Mouse (Mus musculus) layer of hippocampus, postnatal 36 days (tissue): ENCODE data around the gene Vps50. TPM values are rescaled to one million over a fixed set of nuclear protein-coding genes. Genes with fewer than 3 reads are reported as not detected.
A peak's percentile ranks its signal among the peaks of the same experiment; 100 is the strongest.
"Not testable (repeated sequence)": the region's sequence is repeated elsewhere in the genome, so short reads cannot be mapped to it uniquely, and the experiment has no call there.

ENCODE experiments used
- DNase-seq, 2 experiments: peaks; one replicate each; pipeline ENCODE4 v3.0.0; 2022
- total RNA-seq, 2 experiments: library from RNA; stranded (reverse); gene quantifications; 2 replicates each; pipeline ENCODE4 v1.2.3; 2021

The Vps50 gene
- total RNA-seq, 2 experiments from 2014 or later, result 51.9 to 53.0 TPM

- DNase-seq, result no peak
These were observed 41.3 kb downstream of the Vps50 start for GRCm38 (mm10) chr6:3539470-3539869.

GRCm38 (mm10) chr6:3543862-3544261 lies 45.7 kb downstream of the Vps50 start:
- DNase-seq, result no peak

GRCm38 (mm10) chr6:3544970-3545369 lies 46.8 kb downstream of the Vps50 start:
- DNase-seq, result no peak

- DNase-seq, result no peak
These were observed 50.8 kb downstream of the Vps50 start for GRCm38 (mm10) chr6:3548959-3549358.

- no peak for DNase-seq
These were observed 51.8 kb downstream of the Vps50 start for GRCm38 (mm10) chr6:3549992-3550391.

GRCm38 (mm10) chr6:3552681-3553080 lies 54.5 kb downstream of the Vps50 start:
- DNase-seq, result not testable (repeated sequence)

- no peak for DNase-seq
These were observed 59.0 kb downstream of the Vps50 start for GRCm38 (mm10) chr6:3557177-3557576.

- no peak for DNase-seq
These were observed 61.8 kb downstream of the Vps50 start for GRCm38 (mm10) chr6:3560009-3560408.

GRCm38 (mm10) chr6:3562301-3562700 lies 64.1 kb downstream of the Vps50 start:
- DNase-seq, result no peak

GRCm38 (mm10) chr6:3564118-3564517 lies 65.9 kb downstream of the Vps50 start:
- not testable (repeated sequence) for DNase-seq

GRCm38 (mm10) chr6:3565005-3565404 lies 66.8 kb downstream of the Vps50 start:
- no peak for DNase-seq

GRCm38 (mm10) chr6:3565667-3566066 lies 67.5 kb downstream of the Vps50 start:
- no peak for DNase-seq

- DNase-seq, result no peak
These were observed 69.0 kb downstream of the Vps50 start for GRCm38 (mm10) chr6:3567071-3567610.

- DNase-seq, result no peak
These were observed 74.1 kb downstream of the Vps50 start for GRCm38 (mm10) chr6:3572221-3572815.

- no peak for DNase-seq
These were observed 75.6 kb downstream of the Vps50 start for GRCm38 (mm10) chr6:3573787-3574186.

- DNase-seq, result no peak
These were observed 87.2 kb downstream of the Vps50 start for GRCm38 (mm10) chr6:3585402-3585801.

- no peak for DNase-seq
These were observed 92.2 kb downstream of the Vps50 start for GRCm38 (mm10) chr6:3590289-3590904.

GRCm38 (mm10) chr6:3594246-3594645 lies 96.1 kb downstream of the Vps50 start:
- no peak for DNase-seq

GRCm38 (mm10) chr6:3612827-3613226 lies 114.6 kb downstream of the Vps50 start:
- no peak for DNase-seq

GRCm38 (mm10) chr6:3620428-3621387 lies 122.5 kb downstream of the Vps50 start:
- DNase-seq, result peak; percentile 25 to 30
